ENCODE assay signal across 8 mouse cellular contexts in the genomic region with DNA sequence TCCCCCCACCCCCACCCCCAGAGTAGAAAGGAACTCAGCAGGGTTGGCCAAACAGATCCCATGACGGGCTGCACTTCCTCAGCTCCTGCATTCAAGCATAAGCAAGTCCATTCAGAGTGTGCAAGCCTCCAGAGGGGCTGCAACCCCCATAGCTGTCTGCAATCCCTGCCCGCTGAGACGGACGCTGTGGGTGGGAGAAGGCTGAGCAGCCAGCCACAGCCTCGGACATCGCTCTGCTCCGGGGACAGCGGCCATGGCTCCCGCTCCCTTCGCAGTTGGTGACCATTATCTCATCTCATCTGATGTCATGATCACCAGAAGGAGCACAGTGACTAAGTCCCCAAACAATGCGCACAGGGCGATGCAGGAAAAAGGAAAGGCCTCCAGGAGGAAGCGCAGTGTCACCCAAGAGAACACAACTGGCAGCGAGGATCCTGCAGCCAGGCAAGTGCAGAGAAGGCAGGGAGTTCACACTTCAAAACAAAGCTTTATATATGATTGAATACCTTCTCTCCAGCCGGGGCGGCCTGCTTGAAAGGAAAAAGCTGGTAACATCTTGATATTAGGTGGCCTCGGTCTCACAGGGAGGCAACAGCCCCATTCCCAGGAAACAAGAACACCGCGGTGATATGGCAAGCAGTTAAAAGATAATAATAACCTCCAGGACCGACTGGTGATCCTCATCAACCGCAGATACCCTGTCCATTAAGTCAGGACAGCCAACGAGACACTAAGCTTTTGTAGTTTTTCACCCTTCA. TPM values are rescaled to one million over a fixed set of nuclear protein-coding genes. Genes with fewer than 3 reads are reported as not detected.
DNase-seq lines count a peak whose midpoint lies in the region; ATAC-seq lines count a peak whose summit lies in the region.

No protein-coding gene starts in this region.

- peak; percentile 12 to 25; a peak in 1 of 4 replicates for ATAC-seq in hematopoietic stem cell, adult 5-6 weeks (replicated peaks in 1 of 2; ENCODE audit: insufficient read depth in 1 of 2, low FRiP score in 2 of 2, low TSS enrichment in 1 of 2, low read depth in 1 of 2, poor library complexity in 2 of 2, severe bottlenecking in 2 of 2)
- ATAC-seq in limb, embryonic 12.5 days (ENCODE audit: insufficient number of reproducible peaks, insufficient read depth, low FRiP score, low TSS enrichment, low read depth): no peak
- ATAC-seq in inflammation-experienced regulatory T-cells, adult 6 months: no peak
- ATAC-seq in erythroid progenitor cell, adult 5-6 weeks (replicated peaks; ENCODE audit: low FRiP score, poor library complexity, severe bottlenecking): no peak

- H3K27me3 ChIP-seq in forebrain, embryonic 10.5 days (ENCODE audit: poor library complexity, severe bottlenecking): peaks cover 12% of the 10 kb centered on the region
- H3K27me3 ChIP-seq in limb, embryonic 12.5 days: no peaks in the 10 kb centered on the region

- H3K9me3 ChIP-seq in forebrain, embryonic 10.5 days: no peaks in the 10 kb centered on the region
- no peaks in the 10 kb centered on the region for H3K9me3 ChIP-seq in limb, embryonic 12.5 days

- H3K9ac ChIP-seq in limb, embryonic 12.5 days (replicated peaks): peak overlapping the region; percentile 42; the same call in 1 of the 2 replicates

- WGBS in forebrain, embryonic 10.5 days: 5% methylated on average over 22 of the region's 22 CpGs
- WGBS in limb, embryonic 12.5 days: 13% methylated on average over 22 of the region's 22 CpGs

- H3K4me3 ChIP-seq in forebrain, embryonic 10.5 days: peak overlapping the region; percentile 45
- no peak overlapping the region for H3K4me3 ChIP-seq in limb, embryonic 12.5 days (replicated peaks)

- peak; percentile 30 for DNase-seq in urinary bladder, postnatal 25 days (ENCODE audit: low spot score)
- no peak for DNase-seq in urinary bladder, postnatal 4 days (ENCODE audit: low spot score in 2 of 2)
- peak; percentile 71 for DNase-seq in forebrain, embryonic 10.5 days (ENCODE audit: extremely low spot score, low spot score)
- DNase-seq in mesoderm, embryonic 11.5 days (ENCODE audit: low read depth, low spot score): peak; percentile 64

- peak overlapping the region; percentile 81 for H3K27ac ChIP-seq in forebrain, embryonic 10.5 days
- H3K27ac ChIP-seq in limb, embryonic 12.5 days: peak overlapping the region; percentile 66

- H3K36me3 ChIP-seq in forebrain, embryonic 10.5 days (replicated peaks): peaks cover 4% of the 10 kb centered on the region; the same call in 1 of the 2 replicates
- H3K36me3 ChIP-seq in limb, embryonic 12.5 days: no peaks in the 10 kb centered on the region; the same call in 1 of the 2 replicates

- H3K4me2 ChIP-seq in limb, embryonic 12.5 days: peak overlapping the region; percentile 41

- H3K4me1 ChIP-seq in forebrain, embryonic 10.5 days: peaks cover 63% of the 10 kb centered on the region
- H3K4me1 ChIP-seq in limb, embryonic 12.5 days (replicated peaks): peaks cover 65% of the 10 kb centered on the region

RNA-seq across cellular contexts. Expression of a gene that starts 14.6 kb away (rescaled TPM):
- polyA plus RNA-seq in forebrain, embryonic 10.5 days (2016; fragmentation: Nextera tagmentation; extraction: Ambion mirVana): 10.6 and 12.2 TPM in 2 replicates
- total RNA-seq in hematopoietic stem cell, adult 5-6 weeks (2017): 19.2 and 21.7 TPM in 2 replicates
- polyA plus RNA-seq in limb, embryonic 12.5 days (2016; fragmentation: Nextera tagmentation; extraction: Ambion mirVana): 20.2 and 22.2 TPM in 2 replicates
- 1 to 10 TPM; 6.1 to 6.8 (median 6.2) TPM for polyA plus RNA-seq in inflammation-experienced regulatory T-cells, adult 6 months (2017; shearing (Covaris generic))
- 9.2 and 9.7 TPM in 2 replicates for total RNA-seq in erythroid progenitor cell, adult 5-6 weeks (2015; ENCODE audit: low replicate concordance)
- total RNA-seq in erythroid progenitor cell, adult 5-6 weeks (2017; ENCODE audit: low replicate concordance): 6.9 and 8.0 TPM in 2 replicates

Comparison
In these comparisons a context has a peak if more than half of its experiments do, and no peak if none do; other contexts are left out.
1. DNase-seq: peak in urinary bladder, postnatal 25 days (single experiment), forebrain, embryonic 10.5 days (single experiment) and mesoderm, embryonic 11.5 days (single experiment); none in urinary bladder, postnatal 4 days (0 of 2).
2. ATAC-seq: peak in hematopoietic stem cell, adult 5-6 weeks (2 of 2); none in limb, embryonic 12.5 days (single experiment), inflammation-experienced regulatory T-cells, adult 6 months (single experiment) and erythroid progenitor cell, adult 5-6 weeks (single experiment).